Mouse (Mus musculus): Measurements from ENCODE around the gene Tspan13. TPM values are rescaled to one million over a fixed set of nuclear protein-coding genes. Genes with fewer than 3 reads are reported as not detected.
A peak's percentile ranks its signal among the peaks of the same experiment; 100 is the strongest.

Tspan13 gene
- total RNA-seq, 2 experiments from 2014 or later: 261 to 264 TPM

DNA sequence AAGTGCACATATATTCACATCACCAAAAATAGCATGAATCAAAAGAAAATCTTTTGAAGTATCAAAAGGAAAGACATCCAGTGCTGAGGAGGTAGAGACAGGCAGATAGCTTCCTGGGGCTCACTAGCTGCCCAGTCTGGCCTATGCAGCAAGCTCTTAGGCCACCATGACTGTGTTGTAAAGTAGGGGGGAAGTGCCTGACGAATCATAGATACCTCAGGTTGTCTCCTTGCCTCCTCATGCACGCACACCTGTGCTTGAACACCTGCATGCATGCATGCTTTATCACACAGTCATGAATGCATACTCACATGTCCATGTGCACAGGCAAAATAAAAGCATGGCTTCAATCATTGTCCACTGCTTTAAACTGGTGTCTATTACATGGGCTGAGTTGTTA, 2.4 kb upstream of the Tspan13 start:
- no peak for DNase-seq (ENCODE audit: low spot score in 2 of 2)
- TF ChIP-seq CTCF (conservative IDR thresholded peaks at IDR 0.05): no peak

GRCm38 (mm10) chr12:36041703-36042347, 475 bp downstream of the Tspan13 start:
- H3K4me3 ChIP-seq: peak overlapping the region; percentile 94
- H3K27ac ChIP-seq: peak overlapping the region; percentile 99
- TF ChIP-seq CTCF (conservative IDR thresholded peaks at IDR 0.05): peak; percentile 67
- peak in 1 of 2 experiments; percentile 62 for DNase-seq (ENCODE audit: low spot score in 2 of 2)

More for the DNA sequence above, 2.4 kb upstream of the Tspan13 start:
- no peak overlapping the region for H3K27ac ChIP-seq
- no peak overlapping the region for H3K4me3 ChIP-seq

DNA sequence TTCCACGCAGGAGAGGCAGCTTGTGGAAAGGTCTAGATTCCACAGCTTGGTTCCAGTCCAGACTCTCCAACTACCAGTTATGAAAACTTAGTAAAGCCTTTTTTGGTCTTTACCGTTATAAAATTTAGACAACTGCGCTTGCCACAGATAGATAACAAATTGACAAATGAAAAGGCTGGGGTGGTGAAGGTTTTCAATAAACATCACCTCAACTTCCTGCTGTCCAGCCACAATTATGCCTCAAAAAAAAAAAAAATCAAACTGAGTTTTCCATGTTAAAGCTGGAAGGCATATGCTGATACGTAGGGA, 1.1 kb downstream of the Tspan13 start:
- no peak for TF ChIP-seq CTCF (conservative IDR thresholded peaks at IDR 0.05)
- no peak for DNase-seq (ENCODE audit: low spot score in 2 of 2)
- Histone ChIP-seq H3K27ac (peak overlapping the region; percentile 99), H3K4me3 (peak overlapping the region; percentile 94)

- Histone ChIP-seq H3K27ac (peak overlapping the region; percentile 99), H3K4me3 (peak overlapping the region; percentile 94)
- no peak for TF ChIP-seq CTCF (conservative IDR thresholded peaks at IDR 0.05)
- DNase-seq (ENCODE audit: low spot score in 2 of 2): no peak
Measured at GRCm38 (mm10) chr12:36040571-36041280, 1.6 kb downstream of the Tspan13 start.

- Histone ChIP-seq H3K27ac (peak overlapping the region; percentile 99), H3K4me3 (peak overlapping the region; percentile 94)
- no peak for DNase-seq (ENCODE audit: low spot score in 2 of 2)
- TF ChIP-seq CTCF (conservative IDR thresholded peaks at IDR 0.05): no peak
Measured at GRCm38 (mm10) chr12:36039541-36040084, 2.7 kb downstream of the Tspan13 start.

DNA sequence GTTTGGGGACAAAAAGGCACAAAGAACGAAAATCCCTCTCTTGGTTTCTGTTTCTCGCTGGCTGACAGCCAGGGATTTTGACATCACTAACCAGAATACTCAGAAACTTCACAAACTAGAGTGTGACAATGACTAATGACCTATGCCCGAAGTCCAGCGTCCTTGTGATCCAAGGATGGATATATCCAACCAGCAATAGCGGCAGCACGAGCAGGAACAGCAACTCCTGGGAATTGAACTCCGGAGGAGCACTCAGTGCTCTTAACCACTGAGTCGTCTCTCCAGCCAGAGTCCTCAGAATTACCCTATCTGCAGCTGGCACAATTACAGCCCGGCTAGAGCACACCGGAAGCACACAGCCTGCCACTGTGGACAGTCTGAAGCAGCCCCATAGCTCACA, 5.5 kb downstream of the Tspan13 start:
- Histone ChIP-seq H3K27ac (peak overlapping the region; percentile 28; the same call in 1 of the 2 replicates), H3K4me3 (peak overlapping the region; percentile 2; the same call in 1 of the 2 replicates)
- no peak for DNase-seq (ENCODE audit: low spot score in 2 of 2)
- peak; percentile 31 for TF ChIP-seq CTCF (conservative IDR thresholded peaks at IDR 0.05)

- H3K27ac ChIP-seq: 0 out of 2 replicates have a peak overlapping the region, but pooled peaks have one; percentile 39
- no peak overlapping the region; the same call in 1 of the 2 replicates for H3K4me3 ChIP-seq
- DNase-seq (ENCODE audit: low spot score in 2 of 2): no peak
- TF ChIP-seq CTCF (conservative IDR thresholded peaks at IDR 0.05): no peak
Measured at GRCm38 (mm10) chr12:36036121-36036520, 6.2 kb downstream of the Tspan13 start.

- Histone ChIP-seq H3K27ac (0 out of 2 replicates have a peak overlapping the region, but pooled peaks have one; percentile 1), H3K4me3 (no peak overlapping the region)
- DNase-seq (ENCODE audit: low spot score in 2 of 2): no peak
- no peak for TF ChIP-seq CTCF (conservative IDR thresholded peaks at IDR 0.05)
Measured at GRCm38 (mm10) chr12:36035501-36035900, 6.8 kb downstream of the Tspan13 start.

- 0 out of 2 replicates have a peak, but pooled peaks have one; percentile 2 for TF ChIP-seq CTCF (conservative IDR thresholded peaks at IDR 0.05)
- no peak for DNase-seq (ENCODE audit: low spot score in 2 of 2)
- no peak overlapping the region for H3K4me3 ChIP-seq
- peak overlapping the region; percentile 66 for H3K27ac ChIP-seq
Measured at GRCm38 (mm10) chr12:36032419-36032818, 9.9 kb downstream of the Tspan13 start.

DNA sequence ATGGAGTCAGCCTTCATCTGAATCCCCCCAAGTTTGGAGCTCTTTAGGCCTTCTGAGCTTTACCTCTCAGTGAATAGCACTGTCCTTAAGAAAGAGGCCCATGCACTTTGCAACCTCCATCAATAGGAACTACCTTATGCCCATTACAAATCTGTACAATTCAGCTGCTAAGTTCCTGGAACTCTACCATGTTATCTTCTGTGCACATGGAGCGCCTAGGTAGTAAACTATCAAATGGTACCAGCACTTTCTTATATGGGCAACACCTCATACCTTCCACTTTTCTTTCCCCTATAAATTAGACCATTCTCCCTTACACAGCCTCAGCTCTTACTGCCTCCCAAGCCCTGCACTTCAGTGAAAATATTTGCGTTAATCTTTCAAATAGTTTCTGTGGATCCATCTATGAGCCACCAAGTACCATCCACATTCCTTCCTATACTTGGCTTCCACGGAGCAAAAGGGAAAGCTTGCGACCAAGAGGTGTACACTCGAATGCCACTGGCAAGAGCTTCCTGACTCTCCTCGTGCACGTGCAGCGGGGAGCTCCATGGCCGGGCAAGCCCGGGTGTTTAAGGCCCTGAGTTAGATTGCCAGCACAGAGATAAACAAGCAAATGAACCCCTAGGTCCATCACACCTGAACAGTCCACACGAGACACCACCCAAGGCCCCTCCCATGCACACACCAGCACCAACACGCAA, 11.5 kb downstream of the Tspan13 start:
- Histone ChIP-seq H3K4me3 (no peak overlapping the region), H3K27ac (peak overlapping the region; percentile 66)
- TF ChIP-seq CTCF (conservative IDR thresholded peaks at IDR 0.05): no peak
- no peak for DNase-seq (ENCODE audit: low spot score in 2 of 2)

GRCm38 (mm10) chr12:36029687-36030086, 12.6 kb downstream of the Tspan13 start:
- TF ChIP-seq CTCF (conservative IDR thresholded peaks at IDR 0.05): no peak
- no peak for DNase-seq (ENCODE audit: low spot score in 2 of 2)
- peak overlapping the region; percentile 66; the same call in 1 of the 2 replicates for H3K27ac ChIP-seq
- no peak overlapping the region for H3K4me3 ChIP-seq

GRCm38 (mm10) chr12:36028968-36029645, 13.2 kb downstream of the Tspan13 start:
- peak overlapping the region; percentile 63 for H3K27ac ChIP-seq
- no peak overlapping the region for H3K4me3 ChIP-seq
- no peak for TF ChIP-seq CTCF (conservative IDR thresholded peaks at IDR 0.05)
- no peak for DNase-seq (ENCODE audit: low spot score in 2 of 2)
